Mouse (Mus musculus) liver (tissue): Measurements from ENCODE around the gene Afap1l2.
A peak's percentile ranks its signal among the peaks of the same experiment; 100 is the strongest.

Source experiments
- DNase-seq: peaks from one replicate; pipeline ENCODE4 v3.0.0-alpha.2; 2020; ENCODE audit warnings: mixed read lengths

The Afap1l2 gene

GRCm38 (mm10) chr19:56935111-56935510 is 72.9 kb downstream of the Afap1l2 start:
- no peak for DNase-seq

GRCm38 (mm10) chr19:56933800-56934199 is 74.2 kb downstream of the Afap1l2 start:
- no peak for DNase-seq

- DNase-seq, result no peak
These were observed 78.0 kb downstream of the Afap1l2 start for GRCm38 (mm10) chr19:56930029-56930428.

GRCm38 (mm10) chr19:56929392-56929791 is 78.6 kb downstream of the Afap1l2 start:
- no peak for DNase-seq

GRCm38 (mm10) chr19:56921744-56922143 is 86.3 kb downstream of the Afap1l2 start:
- DNase-seq, result no peak

GRCm38 (mm10) chr19:56920232-56920631 is 87.8 kb downstream of the Afap1l2 start:
- DNase-seq, result no peak

- peak; percentile 74 for DNase-seq
These were observed 88.4 kb downstream of the Afap1l2 start for GRCm38 (mm10) chr19:56919628-56920027.

GRCm38 (mm10) chr19:56915084-56915483 is 92.9 kb downstream of the Afap1l2 start:
- DNase-seq, result no peak

GRCm38 (mm10) chr19:56914658-56915057 is 93.4 kb downstream of the Afap1l2 start:
- DNase-seq, result no peak

- DNase-seq, result no peak
These were observed 94.3 kb downstream of the Afap1l2 start for GRCm38 (mm10) chr19:56913761-56914160.

- no peak for DNase-seq
These were observed 97.5 kb downstream of the Afap1l2 start for GRCm38 (mm10) chr19:56910561-56910960.

- peak; percentile 41 for DNase-seq
These were observed 99.4 kb downstream of the Afap1l2 start for GRCm38 (mm10) chr19:56908472-56909270.

- DNase-seq, result no peak
These were observed 100.2 kb downstream of the Afap1l2 start for GRCm38 (mm10) chr19:56907850-56908249.

GRCm38 (mm10) chr19:56905395-56905794 is 102.6 kb downstream of the Afap1l2 start:
- DNase-seq, result no peak

GRCm38 (mm10) chr19:56904095-56904494 is 103.9 kb downstream of the Afap1l2 start:
- DNase-seq, result no peak

- DNase-seq, result no peak
These were observed 110.4 kb downstream of the Afap1l2 start for GRCm38 (mm10) chr19:56897654-56898053.

GRCm38 (mm10) chr19:56893326-56893725 is 114.7 kb downstream of the Afap1l2 start:
- DNase-seq, result no peak

- no peak for DNase-seq
These were observed 115.4 kb downstream of the Afap1l2 start for GRCm38 (mm10) chr19:56892586-56892985.

- DNase-seq, result no peak
These were observed 116.6 kb downstream of the Afap1l2 start for GRCm38 (mm10) chr19:56891438-56891837.

GRCm38 (mm10) chr19:56888654-56889053 is 119.4 kb downstream of the Afap1l2 start:
- DNase-seq, result no peak

- DNase-seq, result no peak
These were observed 120.1 kb downstream of the Afap1l2 start for GRCm38 (mm10) chr19:56887879-56888278.

- no peak for DNase-seq
These were observed 130.7 kb downstream of the Afap1l2 start for GRCm38 (mm10) chr19:56877364-56877763.

- no peak for DNase-seq
These were observed 133.3 kb downstream of the Afap1l2 start for GRCm38 (mm10) chr19:56874601-56875315.
